Mouse (Mus musculus) cortical plate, adult 2 months (tissue): ENCODE measurements around the gene Arhgap23. TPM values are rescaled to one million over a fixed set of nuclear protein-coding genes. Genes with fewer than 3 reads are reported as not detected.
A peak's percentile ranks its signal among the peaks of the same experiment; 100 is the strongest.

Source experiments
- H3K27ac ChIP-seq: fragments of 200-500 bp; 2 replicates; pipeline ENCODE4 v1.5.1; 2012; ENCODE audit warnings: low read length, control low read depth, inconsistent platforms; ENCODE audit not compliant: insufficient read depth
- H3K4me1 ChIP-seq: fragments of 200-500 bp; 2 replicates; pipeline ENCODE4 v1.6.1; 2011; ENCODE audit warnings: low read length; ENCODE audit not compliant: control insufficient read depth, insufficient read depth
- H3K4me3 ChIP-seq: fragments of 200-500 bp; 2 replicates; pipeline ENCODE4 v1.5.1; 2011; ENCODE audit warnings: mild to moderate bottlenecking, low read length, control low read depth; ENCODE audit not compliant: insufficient read depth
- CTCF ChIP-seq: fragments of 200-500 bp; IDR thresholded peaks from 2 replicates; pipeline ENCODE4 v1.5.1; 2011; ENCODE audit warnings: mild to moderate bottlenecking, control low read depth, low read length; ENCODE audit not compliant: insufficient read depth; ENCODE audit errors: extremely low read depth
- POLR2A ChIP-seq: fragments of 200-500 bp; IDR thresholded peaks from 2 replicates; pipeline ENCODE4 v1.6.1; 2011; ENCODE audit warnings: mild to moderate bottlenecking, low read length, control low read depth; ENCODE audit not compliant: insufficient read depth; ENCODE audit errors: extremely low read depth
- polyA plus RNA-seq: library from polyadenylated mRNA; depleted of rRNA; stranded (reverse); fragments of >200 nt; gene quantifications from 2 replicates; pipeline ENCODE4 v1.2.3, GENCODE M21; 2012

Gene Arhgap23
- polyA plus RNA-seq, 1 experiment: 71.5 TPM

DNA sequence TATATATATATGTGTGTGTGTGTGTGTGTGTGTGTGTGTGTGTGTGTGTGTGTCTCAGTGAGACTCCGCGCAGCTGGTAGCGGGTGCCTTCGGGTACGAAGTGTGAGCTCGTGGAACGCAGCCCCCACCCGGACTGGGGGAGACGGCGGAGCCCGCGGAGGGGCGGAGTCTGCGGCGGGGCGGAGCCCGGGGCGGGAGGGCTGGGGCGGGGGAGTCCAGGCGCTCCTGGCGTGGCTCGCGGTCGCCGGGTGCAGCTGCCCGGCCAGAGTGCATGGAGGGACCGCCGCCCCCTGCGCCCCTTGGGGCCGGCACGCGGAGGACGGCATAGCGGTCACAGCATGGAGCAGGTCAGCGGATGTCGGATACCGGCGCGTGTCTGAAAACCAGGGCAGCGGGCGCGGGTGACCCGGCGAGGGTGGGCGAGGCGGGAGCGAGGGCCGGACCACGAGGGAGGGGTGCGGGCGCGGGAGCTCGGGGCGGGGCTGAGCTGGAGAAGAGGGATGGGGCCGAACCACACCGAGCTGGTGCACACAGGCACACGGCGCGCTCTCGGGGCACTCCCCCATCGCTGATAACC lies 11.1 kb upstream of the Arhgap23 start:
- Histone ChIP-seq H3K4me3 (peak overlapping the region; percentile 50), H3K27ac (no peak overlapping the region), H3K4me1 (peaks cover 6% of the 10 kb centered on the region)
- TF ChIP-seq POLR2A: no peak
- no peak for TF ChIP-seq CTCF

DNA sequence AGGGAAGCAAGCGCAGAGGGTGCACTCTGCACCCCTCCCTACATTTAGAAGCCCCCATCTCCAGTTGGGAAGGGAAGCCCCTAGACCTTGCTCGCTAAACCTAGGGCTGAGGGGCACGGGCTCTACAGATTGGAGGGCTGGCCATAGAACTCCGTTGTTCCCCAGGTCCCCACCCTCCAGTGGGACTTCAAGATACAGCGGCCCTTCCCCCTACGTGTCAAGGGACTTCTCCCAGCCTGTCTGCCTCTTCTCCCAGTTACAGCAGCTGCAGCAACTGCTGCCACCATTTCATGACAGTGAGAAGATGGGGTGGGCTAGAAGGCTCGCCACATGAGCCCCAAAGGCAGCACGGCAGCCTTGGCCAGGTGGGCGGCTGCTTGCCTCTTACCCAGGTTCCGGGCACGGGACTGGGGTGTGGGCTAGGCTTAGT lies 10.6 kb upstream of the Arhgap23 start:
- no peak for TF ChIP-seq CTCF
- no peak for TF ChIP-seq POLR2A
- Histone ChIP-seq H3K27ac (no peak overlapping the region), H3K4me3 (peak overlapping the region; percentile 50), H3K4me1 (peaks cover 6% of the 10 kb centered on the region)

DNA sequence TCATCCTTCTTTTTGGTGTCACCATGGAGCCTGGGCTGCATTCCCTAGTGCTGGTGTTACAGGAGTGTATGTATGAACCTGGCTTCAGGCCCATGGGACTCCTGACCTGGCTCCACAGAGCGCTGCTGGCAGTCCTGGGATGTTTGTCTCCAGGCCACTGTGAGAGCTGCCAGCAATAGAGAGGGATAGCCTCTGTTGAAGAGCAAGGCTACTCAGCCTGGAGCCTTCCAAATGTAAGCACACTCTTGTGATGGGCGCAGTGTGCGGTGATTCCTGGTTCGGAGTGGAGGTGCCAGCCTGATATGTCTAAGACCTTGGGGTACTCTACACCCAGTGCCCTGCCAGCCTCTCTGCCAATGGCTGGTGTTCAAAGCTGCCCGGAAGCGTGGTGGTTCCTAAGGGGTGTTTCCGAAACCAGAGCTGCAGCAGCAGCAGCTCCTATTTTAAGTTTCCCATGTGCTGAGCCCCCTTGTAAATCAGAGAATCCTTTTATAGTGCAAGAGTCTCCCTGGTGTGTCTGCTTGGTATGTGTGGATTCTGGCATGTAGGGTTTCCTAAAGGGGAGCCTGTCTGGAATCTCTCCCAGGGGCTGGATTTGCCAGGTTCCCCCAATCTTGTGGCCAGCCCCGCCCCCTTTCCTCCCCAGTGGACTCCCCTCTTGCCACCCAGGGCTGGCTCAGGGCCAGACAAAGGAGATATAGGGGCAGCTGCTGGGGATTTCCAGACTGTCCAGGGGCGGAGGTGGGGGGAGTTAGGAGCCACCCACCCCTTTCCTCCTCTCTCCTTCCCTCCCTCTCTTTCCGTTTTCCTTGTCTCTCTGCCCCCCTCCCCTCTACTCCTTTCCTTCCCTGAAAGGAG lies 9.0 kb upstream of the Arhgap23 start:
- Histone ChIP-seq H3K27ac (no peak overlapping the region), H3K4me3 (peak overlapping the region; percentile 50; the same call in 1 of the 2 replicates), H3K4me1 (peaks cover 4% of the 10 kb centered on the region; the same call in 1 of the 2 replicates)
- TF ChIP-seq POLR2A (no peak), CTCF (no peak)

DNA sequence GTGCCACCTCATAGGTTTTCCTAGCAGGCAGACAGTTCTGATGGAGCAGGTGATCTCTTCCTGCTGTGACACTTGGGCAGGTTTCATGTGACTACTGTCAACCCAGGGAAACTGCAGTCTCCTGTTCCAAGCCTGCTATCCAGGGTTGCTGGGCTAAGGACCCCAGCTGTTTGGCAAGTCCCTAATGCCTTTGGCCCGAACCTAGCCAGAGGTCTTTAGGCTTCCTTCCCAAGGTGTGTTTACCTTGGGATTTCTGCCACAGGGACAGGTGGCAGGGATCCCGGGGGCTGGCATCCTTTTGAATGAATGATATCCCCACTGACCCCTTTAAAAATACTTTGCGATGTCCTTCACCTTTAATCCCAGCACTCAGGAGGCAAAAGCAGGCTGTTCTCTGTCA lies 7.9 kb upstream of the Arhgap23 start:
- TF ChIP-seq POLR2A (no peak), CTCF (no peak)
- H3K4me1 ChIP-seq: peaks cover 2% of the 10 kb centered on the region; the same call in 1 of the 2 replicates
- H3K27ac ChIP-seq: no peak overlapping the region
- no peak overlapping the region for H3K4me3 ChIP-seq

DNA sequence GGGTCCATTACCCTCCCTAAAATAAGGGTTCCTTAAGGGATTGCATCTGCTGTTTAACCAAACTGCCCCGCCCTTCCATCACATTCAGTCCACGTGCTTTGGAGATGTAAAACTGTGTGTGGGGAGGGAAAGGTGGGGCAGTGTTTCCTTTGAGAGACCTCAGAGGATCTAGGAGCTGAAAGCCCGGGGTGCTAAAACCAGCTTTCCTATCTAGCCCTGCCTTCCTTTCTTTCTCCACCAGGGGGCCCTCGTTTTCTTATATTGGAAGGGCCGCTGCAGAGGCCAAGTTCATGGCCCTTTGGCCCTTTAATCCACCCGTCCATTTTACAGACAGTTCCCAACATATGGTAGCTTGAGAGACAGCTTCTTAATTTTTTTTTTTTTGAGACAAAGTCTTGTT lies 7.2 kb upstream of the Arhgap23 start:
- TF ChIP-seq CTCF: peak; percentile 48
- TF ChIP-seq POLR2A: no peak
- Histone ChIP-seq H3K4me1 (peaks cover 2% of the 10 kb centered on the region; the same call in 1 of the 2 replicates), H3K27ac (no peak overlapping the region), H3K4me3 (no peak overlapping the region)

DNA sequence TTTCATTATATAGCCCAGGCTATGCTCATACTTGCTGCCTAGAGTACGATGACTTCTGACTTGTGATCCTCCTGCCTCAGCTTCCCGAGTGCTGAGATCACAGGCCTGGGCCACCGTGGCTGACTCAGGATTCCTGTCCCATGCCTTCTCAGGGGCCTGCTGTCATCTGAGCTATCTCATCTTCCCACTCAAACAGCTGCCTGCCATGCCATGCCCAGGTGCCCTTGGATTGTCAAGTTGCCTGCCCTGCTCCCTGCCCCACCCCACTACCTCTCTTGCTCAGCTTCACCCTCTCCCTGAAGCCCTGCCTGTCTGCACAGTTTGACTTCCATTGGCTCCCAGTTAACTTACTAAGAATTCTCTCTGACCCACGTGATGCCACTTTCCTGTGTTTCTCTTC lies 4.4 kb upstream of the Arhgap23 start:
- no peak overlapping the region for H3K27ac ChIP-seq
- H3K4me3 ChIP-seq: no peak overlapping the region
- TF ChIP-seq CTCF (no peak), POLR2A (no peak)
- peaks cover 2% of the 10 kb centered on the region; the same call in 1 of the 2 replicates for H3K4me1 ChIP-seq

DNA sequence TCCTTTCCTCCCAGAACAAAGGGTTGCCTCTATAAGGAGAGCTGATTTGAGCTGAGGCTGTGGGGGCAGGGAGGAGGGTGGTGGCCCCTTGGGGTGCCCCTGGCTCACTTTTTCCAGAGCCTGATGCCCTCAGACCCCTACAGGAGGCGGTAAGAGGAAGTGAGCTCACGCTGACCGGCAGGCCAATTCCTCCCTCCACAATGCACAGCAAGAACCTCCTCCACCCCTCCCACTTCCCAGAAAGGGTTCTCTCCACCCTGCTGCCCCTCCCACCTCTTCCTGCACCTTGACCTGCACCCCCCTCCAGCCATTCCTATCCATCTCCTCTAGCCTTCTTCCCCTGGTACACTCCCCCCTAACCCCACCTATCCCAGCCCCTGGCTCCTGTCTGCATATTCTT lies 3.2 kb upstream of the Arhgap23 start:
- TF ChIP-seq POLR2A (no peak), CTCF (no peak)
- Histone ChIP-seq H3K4me1 (no peaks in the 10 kb centered on the region; the same call in 1 of the 2 replicates), H3K4me3 (no peak overlapping the region), H3K27ac (no peak overlapping the region)

DNA sequence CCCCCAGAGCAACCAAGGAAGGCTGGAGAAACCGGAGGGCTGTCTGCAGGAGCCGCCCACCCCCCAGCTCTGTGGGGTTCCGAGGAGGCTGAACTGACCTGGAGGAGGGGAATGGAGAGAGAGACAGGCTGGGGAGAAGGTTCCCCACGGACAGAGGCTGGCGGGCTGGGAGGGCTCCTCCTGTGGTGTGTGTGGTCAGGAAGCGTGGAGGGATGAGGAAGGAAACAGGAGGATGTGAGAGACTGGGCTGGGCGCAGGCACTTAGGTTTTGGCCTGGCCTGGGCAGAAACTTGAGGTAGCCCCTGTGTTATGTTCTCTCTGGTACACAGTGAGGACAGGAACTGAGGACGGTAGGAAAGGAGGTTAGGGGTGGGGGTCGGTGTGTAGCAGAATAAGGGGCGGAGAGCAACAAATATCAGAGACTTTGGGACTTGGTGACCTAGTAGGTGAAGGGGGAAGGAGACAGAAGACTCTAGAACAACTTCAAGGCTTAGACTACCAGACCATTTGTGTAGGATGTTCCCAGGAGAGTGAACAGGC lies 2.5 kb upstream of the Arhgap23 start:
- H3K27ac ChIP-seq: no peak overlapping the region
- no peaks in the 10 kb centered on the region for H3K4me1 ChIP-seq
- H3K4me3 ChIP-seq: no peak overlapping the region
- TF ChIP-seq CTCF (no peak), POLR2A (no peak)

DNA sequence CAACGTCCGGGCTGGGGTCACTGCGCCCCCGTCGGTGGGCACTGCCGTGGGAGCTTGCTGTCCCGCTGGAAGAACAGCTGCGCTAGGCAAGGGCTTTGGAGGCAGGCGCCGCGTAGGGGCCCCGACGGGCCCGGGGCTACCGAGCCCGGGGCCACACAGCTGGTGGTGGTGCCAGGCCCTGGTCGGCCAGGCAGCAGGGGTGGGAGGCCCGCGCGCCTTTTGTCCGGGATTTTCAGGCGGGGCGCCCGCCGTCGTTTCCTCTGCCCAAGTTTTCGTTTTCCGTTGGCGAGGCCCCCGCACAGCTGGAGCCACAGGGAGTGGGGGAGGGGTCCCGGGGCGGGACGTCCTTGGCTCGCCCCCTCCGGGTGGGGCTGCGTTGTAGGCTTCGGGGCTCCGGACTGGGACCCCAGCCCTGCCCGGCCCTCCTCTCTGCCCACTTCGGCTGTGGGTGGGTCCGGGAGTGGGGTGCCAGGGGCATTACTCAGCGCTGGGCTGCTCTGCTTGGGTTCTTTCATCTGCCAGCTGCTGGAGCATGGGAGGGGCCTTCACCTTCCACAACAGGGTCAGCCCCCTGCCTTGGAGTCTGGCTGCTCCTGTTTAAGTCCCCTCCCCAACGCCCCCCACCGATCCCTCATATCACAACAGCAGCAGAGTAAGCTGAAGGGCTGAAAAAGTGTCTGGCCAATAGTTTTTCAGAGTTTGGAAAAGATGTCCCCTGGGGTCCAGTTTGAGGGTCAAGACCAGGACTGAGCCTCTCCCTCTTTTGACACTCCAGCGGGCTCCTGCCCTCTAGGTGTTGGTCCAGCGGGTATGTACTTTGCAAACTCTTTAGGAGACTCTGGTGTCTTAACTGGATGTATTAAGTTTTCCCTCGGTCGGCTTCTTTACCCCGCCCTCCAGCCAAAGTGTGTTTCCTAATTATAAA lies 641 bp downstream of the Arhgap23 start:
- TF ChIP-seq POLR2A: no peak
- peak overlapping the region; percentile 97 for H3K27ac ChIP-seq
- H3K4me3 ChIP-seq: peak overlapping the region; percentile 52
- H3K4me1 ChIP-seq: no peaks in the 10 kb centered on the region
